Mouse (Mus musculus): ENCODE measurements around the gene Ezh1. TPM values are rescaled to one million over a fixed set of nuclear protein-coding genes. Genes with fewer than 3 reads are reported as not detected.

The Ezh1 gene
- polyA plus RNA-seq (2015; fragmentation: Nextera tagmentation; extraction: Ambion mirVana), result 25.4 and 26.1 TPM in 2 replicates

DNA sequence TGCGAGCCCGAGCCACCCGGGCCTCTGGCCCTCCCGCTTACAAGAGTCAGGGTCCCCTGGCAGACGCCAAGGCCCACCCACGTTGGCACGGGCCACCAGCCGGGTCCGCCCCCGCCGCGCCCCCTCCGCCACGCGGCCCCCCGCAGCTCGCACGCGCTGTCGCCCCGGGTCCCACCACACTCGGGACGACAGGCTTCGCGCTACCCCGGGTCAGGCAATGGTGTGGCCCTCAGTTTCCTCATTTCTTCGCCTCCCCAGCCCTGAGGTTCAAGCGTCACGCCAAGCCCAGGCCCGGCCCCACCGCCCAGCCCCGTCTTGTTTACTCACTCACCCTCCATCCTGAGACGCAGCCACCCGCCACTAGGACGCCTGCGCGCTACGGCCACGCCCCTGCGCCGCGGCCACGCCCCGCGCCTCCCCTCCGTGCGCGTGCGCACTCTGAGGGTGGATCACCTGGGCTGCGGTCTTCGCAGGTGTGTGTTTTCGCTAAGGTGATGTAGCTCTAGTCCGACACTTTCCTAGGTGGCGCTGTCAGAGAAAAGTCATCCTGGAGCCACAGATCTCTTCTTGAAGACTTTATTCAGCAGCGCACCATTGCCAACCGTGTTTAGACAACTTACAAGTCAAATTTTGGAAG, at the start of gene Ezh1:
Gene Ezh1, minus strand, starts transcription at position 399 of the 637 bp plus-strand sequence.
- H3K36me3 ChIP-seq, result no peaks in the 10 kb centered on the region
- peak within 1 kb of the TSS; percentile 78 for H3K27ac ChIP-seq (replicated peaks)
- H3K9ac ChIP-seq (replicated peaks), result peak within 1 kb of the TSS; percentile 81
- H3K9me3 ChIP-seq (replicated peaks), result no peaks in the 10 kb centered on the region
- no peaks in the 10 kb centered on the region; the same call in 1 of the 2 replicates for H3K27me3 ChIP-seq (replicated peaks)
- H3K4me3 ChIP-seq (replicated peaks), result peak within 1 kb of the TSS; percentile 95
- WGBS, result under 1% methylated on average over 56 of the region's 56 CpGs
- H3K4me1 ChIP-seq, result peaks cover 30% of the 10 kb centered on the region
- H3K4me2 ChIP-seq, result peak within 1 kb of the TSS; percentile 91
- ATAC-seq (ENCODE audit: low FRiP score), result peak; percentile 95

DNA sequence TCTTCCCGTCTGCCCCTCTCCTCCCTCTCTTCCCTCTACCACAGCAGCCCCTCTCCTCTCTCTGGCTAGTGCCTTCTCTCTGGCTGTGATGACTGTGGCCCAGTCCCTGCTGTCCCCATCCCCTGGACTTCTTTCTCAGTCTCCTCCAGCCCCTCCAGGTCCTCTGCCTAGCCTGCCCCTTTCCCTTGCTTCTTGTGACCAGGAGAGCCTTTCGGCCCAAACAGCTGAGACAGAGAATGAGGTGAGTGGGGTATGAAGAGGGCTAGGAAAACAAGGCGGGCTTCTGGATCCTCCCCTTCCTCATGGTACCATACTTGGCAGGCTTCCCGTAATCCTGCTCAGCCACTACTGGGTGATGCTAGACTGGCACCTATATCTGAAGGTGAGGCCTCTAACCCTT, 49.0 kb upstream of the Ezh1 start:
- 78% methylated on average over 4 of the region's 4 CpGs for WGBS
- Histone ChIP-seq H3K27ac (replicated peaks) (no peak overlapping the region), H3K27me3 (replicated peaks) (no peaks in the 10 kb centered on the region), H3K9ac (replicated peaks) (no peak overlapping the region), H3K4me3 (replicated peaks) (no peak overlapping the region), H3K36me3 (no peaks in the 10 kb centered on the region; the same call in 1 of the 2 replicates), H3K9me3 (replicated peaks) (no peaks in the 10 kb centered on the region), H3K4me2 (no peak overlapping the region), H3K4me1 (peaks cover 29% of the 10 kb centered on the region)
- ATAC-seq (ENCODE audit: low FRiP score), result no peak

DNA sequence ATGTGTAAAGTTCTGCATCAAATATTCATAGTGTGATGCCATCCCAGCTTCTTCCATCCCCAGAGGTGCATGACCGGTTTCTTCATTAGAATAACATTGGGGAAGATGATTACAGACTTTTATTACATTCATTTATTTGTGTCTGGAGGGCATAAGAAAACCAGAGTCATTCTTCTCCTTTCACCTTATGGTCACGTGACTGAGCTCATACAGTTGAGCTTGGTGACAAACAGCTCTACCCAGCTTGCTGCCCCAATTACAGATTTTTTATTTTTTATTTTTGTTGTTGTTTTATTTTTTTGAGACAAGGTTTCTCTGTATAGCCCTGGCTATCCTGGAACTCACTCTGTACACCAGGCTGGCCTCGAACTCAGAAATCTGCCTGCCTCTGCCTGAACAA, 46.2 kb upstream of the Ezh1 start:
- no peak overlapping the region for H3K27ac ChIP-seq (replicated peaks)
- no peak overlapping the region for H3K9ac ChIP-seq (replicated peaks)
- no peak overlapping the region for H3K4me3 ChIP-seq (replicated peaks)
- H3K36me3 ChIP-seq, result no peaks in the 10 kb centered on the region; the same call in 1 of the 2 replicates
- no peak for ATAC-seq (ENCODE audit: low FRiP score)
- H3K9me3 ChIP-seq (replicated peaks), result no peaks in the 10 kb centered on the region
- 76% methylated on average over 3 of the region's 3 CpGs for WGBS
- H3K27me3 ChIP-seq (replicated peaks), result 0 out of 2 replicates have a peak, but pooled peaks cover 3% of the 10 kb centered on the region
- peaks cover 17% of the 10 kb centered on the region for H3K4me1 ChIP-seq
- H3K4me2 ChIP-seq, result no peak overlapping the region

DNA sequence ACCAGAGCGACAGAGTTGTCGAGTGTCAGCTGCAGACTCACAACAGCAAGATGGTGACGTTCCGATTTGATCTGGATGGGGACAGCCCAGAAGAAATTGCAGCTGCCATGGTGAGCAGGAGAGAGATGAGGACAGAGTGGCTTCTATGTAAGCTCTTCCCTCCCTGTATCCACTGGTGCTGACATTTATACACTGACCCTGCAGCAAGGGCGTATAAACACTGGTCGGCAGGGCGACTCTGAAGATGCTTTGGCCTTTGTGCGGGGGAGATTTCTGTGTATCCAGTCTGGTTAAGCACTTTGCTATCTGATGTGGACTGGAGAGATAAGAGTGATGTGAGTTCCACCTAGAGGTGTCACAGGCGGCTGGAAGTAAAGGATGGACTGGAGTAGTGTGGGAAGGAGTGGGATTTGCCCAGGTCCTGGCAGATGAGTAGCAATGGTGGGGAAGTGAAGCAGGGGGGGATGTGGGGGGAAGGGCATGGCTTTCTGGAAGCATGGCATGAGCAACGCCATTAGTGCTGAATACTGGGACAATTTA, 43.4 kb upstream of the Ezh1 start:
- WGBS, result 38% methylated on average over 10 of the region's 10 CpGs
- Histone ChIP-seq H3K4me1 (peaks cover 13% of the 10 kb centered on the region), H3K9me3 (replicated peaks) (no peaks in the 10 kb centered on the region), H3K4me2 (peak overlapping the region; percentile 34), H3K4me3 (replicated peaks) (no peak overlapping the region), H3K9ac (replicated peaks) (0 out of 2 replicates have a peak overlapping the region, but pooled peaks have one; percentile 20), H3K36me3 (no peaks in the 10 kb centered on the region), H3K27me3 (replicated peaks) (peaks cover 23% of the 10 kb centered on the region), H3K27ac (replicated peaks) (no peak overlapping the region; the same call in 1 of the 2 replicates)
- no peak for ATAC-seq (ENCODE audit: low FRiP score)

DNA sequence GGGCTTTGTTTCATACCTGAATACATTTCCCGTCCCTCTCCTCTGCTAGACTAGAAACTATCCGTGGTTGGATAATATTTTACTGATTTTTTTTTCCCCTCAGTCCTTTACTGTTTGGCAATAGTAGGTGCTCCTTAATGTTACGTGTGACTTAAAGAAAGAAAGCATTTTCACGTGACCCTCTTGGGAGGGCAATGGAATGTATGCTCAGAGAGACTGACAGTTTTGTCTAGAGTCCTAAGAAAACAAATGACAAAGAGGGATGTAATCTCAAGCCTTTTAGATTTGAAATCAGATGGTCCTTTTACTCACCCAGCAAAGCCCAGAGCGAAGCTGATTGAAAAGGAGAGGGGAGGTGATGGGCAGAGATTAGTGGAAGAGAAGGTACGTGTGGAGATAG, 39.6 kb upstream of the Ezh1 start:
- Histone ChIP-seq H3K4me3 (replicated peaks) (peak overlapping the region; percentile 36; the same call in 1 of the 2 replicates), H3K4me2 (peak overlapping the region; percentile 62; the same call in 1 of the 2 replicates), H3K27ac (replicated peaks) (no peak overlapping the region), H3K9me3 (replicated peaks) (no peaks in the 10 kb centered on the region), H3K36me3 (no peaks in the 10 kb centered on the region), H3K27me3 (replicated peaks) (peaks cover 49% of the 10 kb centered on the region), H3K9ac (replicated peaks) (no peak overlapping the region), H3K4me1 (peaks cover 36% of the 10 kb centered on the region)
- WGBS, result 30% methylated on average over 6 of the region's 6 CpGs
- no peak for ATAC-seq (ENCODE audit: low FRiP score)

DNA sequence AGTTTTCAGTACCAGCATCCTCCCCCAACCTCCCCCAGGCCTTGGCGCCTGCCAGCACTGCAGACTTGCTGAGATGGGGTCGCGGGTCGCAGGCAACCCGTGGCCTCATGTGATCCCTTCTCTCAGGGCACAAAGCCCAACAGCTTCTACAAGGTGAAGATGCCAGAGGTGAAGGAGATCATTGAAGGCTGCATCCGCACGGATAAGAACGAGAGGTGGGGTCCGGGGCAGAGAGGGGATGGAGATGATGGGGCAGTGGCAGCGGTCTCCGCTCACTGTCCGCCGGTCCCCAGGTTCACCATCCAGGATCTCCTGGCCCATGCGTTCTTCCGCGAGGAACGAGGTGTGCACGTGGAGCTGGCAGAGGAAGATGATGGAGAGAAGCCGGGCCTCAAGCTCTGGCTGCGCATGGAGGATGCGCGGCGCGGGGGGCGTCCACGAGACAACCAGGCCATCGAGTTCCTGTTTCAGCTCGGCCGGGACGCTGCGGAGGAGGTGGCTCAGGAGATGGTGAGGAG, 38.8 kb upstream of the Ezh1 start:
- ATAC-seq (ENCODE audit: low FRiP score), result no peak
- H3K27ac ChIP-seq (replicated peaks), result no peak overlapping the region
- H3K36me3 ChIP-seq, result no peaks in the 10 kb centered on the region
- 0 out of 2 replicates have a peak overlapping the region, but pooled peaks have one; percentile 20 for H3K9ac ChIP-seq (replicated peaks)
- peak overlapping the region; percentile 36 for H3K4me3 ChIP-seq (replicated peaks)
- H3K27me3 ChIP-seq (replicated peaks), result peaks cover 52% of the 10 kb centered on the region
- peaks cover 45% of the 10 kb centered on the region for H3K4me1 ChIP-seq
- no peaks in the 10 kb centered on the region for H3K9me3 ChIP-seq (replicated peaks)
- 3% methylated on average over 31 of the region's 31 CpGs for WGBS
- peak overlapping the region; percentile 62 for H3K4me2 ChIP-seq

DNA sequence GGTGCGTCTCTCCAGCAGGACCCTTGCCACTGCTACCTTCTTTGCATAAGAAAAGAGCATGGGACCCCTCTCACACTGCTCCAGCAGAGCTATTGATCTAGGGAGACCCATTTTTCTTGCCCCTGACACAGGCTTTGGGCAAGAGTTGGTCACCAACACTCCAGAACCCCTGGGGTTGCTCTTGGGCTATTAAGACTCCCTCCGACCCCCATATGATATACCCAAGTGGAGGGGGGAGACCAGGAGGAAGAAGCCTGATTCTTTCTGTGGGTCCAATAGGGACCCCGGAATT, 37.7 kb upstream of the Ezh1 start:
- Histone ChIP-seq H3K27ac (replicated peaks) (no peak overlapping the region), H3K9ac (replicated peaks) (no peak overlapping the region), H3K4me2 (no peak overlapping the region), H3K4me3 (replicated peaks) (no peak overlapping the region), H3K9me3 (replicated peaks) (no peaks in the 10 kb centered on the region), H3K27me3 (replicated peaks) (peaks cover 55% of the 10 kb centered on the region), H3K4me1 (peaks cover 52% of the 10 kb centered on the region), H3K36me3 (0 out of 2 replicates have a peak, but pooled peaks cover 4% of the 10 kb centered on the region)
- no peak for ATAC-seq (ENCODE audit: low FRiP score)
- 8% methylated on average over 3 of the region's 3 CpGs for WGBS

- 4% methylated on average over 32 of the region's 32 CpGs for WGBS
- Histone ChIP-seq H3K36me3 (peaks cover 7% of the 10 kb centered on the region), H3K9ac (replicated peaks) (no peak overlapping the region), H3K27me3 (replicated peaks) (peaks cover 55% of the 10 kb centered on the region), H3K9me3 (replicated peaks) (no peaks in the 10 kb centered on the region), H3K4me2 (no peak overlapping the region), H3K4me1 (peaks cover 52% of the 10 kb centered on the region), H3K4me3 (replicated peaks) (no peak overlapping the region), H3K27ac (replicated peaks) (no peak overlapping the region)
- no peak for ATAC-seq (ENCODE audit: low FRiP score)
These were observed 37.1 kb upstream of the Ezh1 start for GRCm38 (mm10) chr11:101263138-101263988.

DNA sequence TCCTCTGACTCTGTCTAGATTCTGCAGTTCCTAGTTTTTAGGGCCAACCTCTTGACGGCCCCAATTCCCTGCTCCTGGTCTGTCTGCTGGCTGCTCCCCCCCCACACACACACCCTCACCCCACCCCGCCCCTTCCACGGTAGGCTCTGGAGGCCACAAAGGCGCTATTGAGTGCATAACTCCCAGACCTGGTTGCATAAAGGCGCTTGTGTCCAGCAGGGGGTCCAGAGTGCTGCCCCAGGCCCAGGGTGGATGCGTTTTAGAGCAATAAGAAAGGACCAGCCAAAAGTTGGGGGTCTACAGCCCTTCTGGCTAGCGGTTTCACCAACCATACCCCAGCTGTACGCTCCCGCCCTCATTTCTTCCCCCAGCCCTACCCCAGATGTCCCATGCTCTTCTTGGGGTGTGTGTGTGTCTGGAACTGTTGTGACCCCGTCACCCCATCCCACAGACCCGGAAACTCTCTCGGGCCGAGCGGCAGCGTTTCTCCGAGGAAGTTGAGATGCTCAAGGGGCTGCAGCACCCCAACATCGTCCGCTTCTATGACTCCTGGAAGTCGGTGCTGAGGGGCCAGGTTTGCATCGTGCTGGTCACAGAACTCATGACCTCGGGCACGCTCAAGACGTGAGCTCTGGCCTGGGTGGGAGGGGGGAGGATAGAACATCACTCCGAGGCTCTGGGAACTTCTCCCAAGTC, 36.2 kb upstream of the Ezh1 start:
- peaks cover 13% of the 10 kb centered on the region for H3K36me3 ChIP-seq
- peak overlapping the region; percentile 34 for H3K4me2 ChIP-seq
- H3K9ac ChIP-seq (replicated peaks), result no peak overlapping the region
- peaks cover 52% of the 10 kb centered on the region for H3K27me3 ChIP-seq (replicated peaks)
- 1% methylated on average over 24 of the region's 24 CpGs for WGBS
- no peak overlapping the region for H3K27ac ChIP-seq (replicated peaks)
- H3K4me3 ChIP-seq (replicated peaks), result peak overlapping the region; percentile 17
- no peak for ATAC-seq (ENCODE audit: low FRiP score)
- peaks cover 52% of the 10 kb centered on the region for H3K4me1 ChIP-seq
- no peaks in the 10 kb centered on the region for H3K9me3 ChIP-seq (replicated peaks)

GRCm38 (mm10) chr11:101260826-101261380, 34.6 kb upstream of the Ezh1 start:
- peaks cover 21% of the 10 kb centered on the region for H3K36me3 ChIP-seq
- H3K27me3 ChIP-seq (replicated peaks), result peaks cover 43% of the 10 kb centered on the region
- H3K27ac ChIP-seq (replicated peaks), result peak overlapping the region; percentile 34; the same call in 1 of the 2 replicates
- peak overlapping the region; percentile 49 for H3K4me3 ChIP-seq (replicated peaks)
- H3K4me2 ChIP-seq, result peak overlapping the region; percentile 93
- under 1% methylated on average over 30 of the region's 30 CpGs for WGBS
- H3K4me1 ChIP-seq, result peaks cover 52% of the 10 kb centered on the region
- ATAC-seq (ENCODE audit: low FRiP score), result peak; percentile 21; the same call in 1 of the 2 replicates
- no peaks in the 10 kb centered on the region for H3K9me3 ChIP-seq (replicated peaks)
- H3K9ac ChIP-seq (replicated peaks), result peak overlapping the region; percentile 75

All from neural tube, embryonic 15.5 days (tissue).